Mouse (Mus musculus): ENCODE results near the gene Sema3b.

- no peak for TF ChIP-seq FLI1 (IDR thresholded peaks at IDR 0.05; ENCODE audit: low read length)
- TF ChIP-seq GATA1 (IDR thresholded peaks at IDR 0.05; ENCODE audit: borderline replicate concordance, low read length), result no peak
Measured at GRCm38 (mm10) chr9:107551890-107552355, 57.1 kb downstream of the Sema3b start.
